Mouse (Mus musculus) hindbrain, postnatal 0 days (tissue): Measurements from ENCODE around the gene Rhod. TPM values are rescaled to one million over a fixed set of nuclear protein-coding genes. Genes with fewer than 3 reads are reported as not detected.
"Not testable (repeated sequence)": the region's sequence is repeated elsewhere in the genome, so short reads cannot be mapped to it uniquely, and the experiment has no call there.

Source experiments
- ATAC-seq: fragments of 200-750 bp; cut with Nextera tagmentation; 2 replicates; pipeline ENCODE4 v1.8.0; 2017; ENCODE audit warnings: mild to moderate bottlenecking, moderate TSS enrichment, moderate library complexity
- DNase-seq: peaks from one replicate; pipeline ENCODE4 v3.0.0-alpha.2; 2015; ENCODE audit warnings: low spot score
- H3K27ac ChIP-seq: fragments of 300-500 bp; sonication (generic); 2 replicates; pipeline ENCODE4 v1.5.1; 2014; ENCODE audit warnings: mild to moderate bottlenecking
- H3K27me3 ChIP-seq: fragments of 300-500 bp; sonication (generic); 2 replicates; pipeline ENCODE4 v1.6.1; 2014; ENCODE audit warnings: low read length, mixed read lengths; ENCODE audit not compliant: insufficient read depth
- H3K36me3 ChIP-seq: fragments of 300-500 bp; sonication (generic); 2 replicates; pipeline ENCODE4 v1.6.1; 2014; ENCODE audit warnings: low read length, mixed read lengths; ENCODE audit not compliant: insufficient read depth
- H3K4me1 ChIP-seq: fragments of 300-500 bp; sonication (generic); 2 replicates; pipeline ENCODE4 v1.6.1; 2014; ENCODE audit warnings: antibody characterized with exemption, low read length, mixed read lengths; ENCODE audit not compliant: insufficient read depth
- H3K4me2 ChIP-seq: fragments of 300-500 bp; sonication (generic); 2 replicates; pipeline ENCODE4 v1.6.1; 2014; ENCODE audit warnings: low read depth, mild to moderate bottlenecking, low read length, moderate library complexity, mixed read lengths
- H3K4me3 ChIP-seq: fragments of 300-500 bp; sonication (generic); 2 replicates; pipeline ENCODE4 v1.5.1; 2014; ENCODE audit warnings: low read length
- H3K9ac ChIP-seq: fragments of 300-500 bp; sonication (generic); replicated peaks from 2 replicates; pipeline ENCODE4 v1.6.1; 2014; ENCODE audit warnings: mild to moderate bottlenecking, low read length, moderate library complexity, mixed read lengths
- H3K9me3 ChIP-seq: fragments of 300-500 bp; sonication (generic); 2 replicates; pipeline ENCODE4 v1.6.1; 2016; ENCODE audit warnings: low read length, mixed read lengths
- CTCF ChIP-seq: IDR thresholded peaks from 2 replicates; pipeline ENCODE4 v1.5.1; 2016; ENCODE audit warnings: antibody characterized with exemption, control low read depth, low read depth
- WGBS: fragments of 180-500 bp; shearing (Covaris S2); extraction: QIAGEN DNeasy Blood & Tissue Kit; methylation state at CpG from one replicate; pipeline ENCODE4 v1.1.7; 2014; 5-methylcytosine and 5-hydroxymethylcytosine counted together
- polyA plus RNA-seq: library from polyadenylated mRNA; unstranded; fragments of >200 nt; fragmentation: Nextera tagmentation; extraction: Ambion mirVana; gene quantifications from 2 replicates; pipeline ENCODE4 v1.2.1, GENCODE M21; 2015
- total RNA-seq: library from RNA; depleted of rRNA; stranded (reverse); fragments of >200 nt; gene quantifications from 2 replicates; pipeline ENCODE4 v1.2.3, GENCODE M21; 2014; rRNA removed

Rhod gene
- total and polyA plus RNA-seq, 2 experiments from 2014 or later, result 5.7 to 7.2 TPM

DNA sequence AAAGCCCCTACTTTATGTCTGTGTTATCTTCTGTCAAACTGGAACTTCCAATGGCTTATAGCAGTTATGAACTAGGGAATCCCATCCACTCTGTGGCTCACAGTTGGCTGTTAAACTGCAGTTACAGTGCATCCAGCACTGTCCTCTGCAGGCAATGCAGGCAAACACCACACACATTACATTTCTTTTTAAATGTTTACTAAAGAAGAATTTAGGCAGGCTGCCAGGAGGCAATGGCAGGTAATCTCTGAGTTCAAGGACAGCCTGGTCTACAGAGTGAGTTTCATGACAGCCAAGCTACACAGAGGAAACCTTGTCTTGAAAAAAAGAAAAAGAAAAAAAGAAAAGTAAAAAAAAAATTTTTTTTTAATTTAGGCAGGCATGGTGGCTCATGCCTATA lies 55.9 kb downstream of the Rhod start:
- no peaks in the 10 kb centered on the region for H3K4me1 ChIP-seq
- no peak for DNase-seq
- no peak overlapping the region for H3K4me2 ChIP-seq
- no peak for ATAC-seq
- H3K27me3 ChIP-seq, result no peaks in the 10 kb centered on the region
- no peak overlapping the region for H3K4me3 ChIP-seq
- no peak for TF ChIP-seq CTCF
- H3K9me3 ChIP-seq, result no peaks in the 10 kb centered on the region
- H3K36me3 ChIP-seq, result peaks cover 3% of the 10 kb centered on the region; the same call in 1 of the 2 replicates
- no peak overlapping the region for H3K9ac ChIP-seq
- no peak overlapping the region for H3K27ac ChIP-seq

DNA sequence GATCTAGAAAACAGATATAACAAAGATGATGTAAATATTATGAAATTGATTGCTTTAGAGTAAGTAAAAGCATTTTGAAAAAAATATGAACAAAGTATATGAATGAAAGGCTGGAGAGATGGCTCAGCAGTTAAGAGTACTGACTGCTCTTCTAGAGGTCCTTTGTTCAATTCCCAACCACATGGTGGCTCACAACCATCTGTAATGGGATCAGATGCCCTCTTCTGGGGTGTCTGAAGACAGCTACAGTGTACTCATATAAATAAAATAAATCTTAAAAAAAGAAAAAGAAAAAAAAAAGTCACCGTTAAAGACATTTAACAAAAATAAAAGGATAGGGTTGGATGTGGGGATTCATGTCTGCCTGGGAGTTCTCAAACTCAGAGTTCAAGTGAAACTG lies 56.9 kb downstream of the Rhod start:
- not testable (repeated sequence) for H3K27me3 ChIP-seq, H3K9ac ChIP-seq, H3K4me2 ChIP-seq, H3K36me3 ChIP-seq, H3K4me1 ChIP-seq, H3K27ac ChIP-seq, H3K4me3 ChIP-seq, DNase-seq, ATAC-seq, H3K9me3 ChIP-seq
- 73% methylated on average over 1 of the region's 1 CpGs for WGBS
- 0 out of 2 replicates have a peak, but pooled peaks have one; percentile 6 for TF ChIP-seq CTCF

Other genes with a start within 250 kb of the Rhod start
- 2.7 and 3.8 TPM in 2 replicates for gene Tbc1d10c, start 248.1 kb downstream of the Rhod start, total RNA-seq
- 0.95 and 1.4 TPM in 2 replicates for gene Tbc1d10c, start 248.1 kb downstream of the Rhod start, polyA plus RNA-seq
- gene Ppp1ca, start 247.4 kb downstream of the Rhod start, total RNA-seq, result 502 and 597 TPM in 2 replicates
- 564 and 571 TPM in 2 replicates for gene Ppp1ca, start 247.4 kb downstream of the Rhod start, polyA plus RNA-seq
- gene Rad9a, start 237.8 kb downstream of the Rhod start, total RNA-seq, result 15.8 and 25.8 TPM in 2 replicates
- 13.7 and 14.6 TPM in 2 replicates for gene Rad9a, start 237.8 kb downstream of the Rhod start, polyA plus RNA-seq
- gene Clcf1, start 225.2 kb downstream of the Rhod start, total RNA-seq, result 0.42 and 3.8 TPM in 2 replicates
- 0.83 TPM in 2 replicates for gene Clcf1, start 225.2 kb downstream of the Rhod start, polyA plus RNA-seq
- gene AC109138.7, start 225.1 kb downstream of the Rhod start, total RNA-seq, result not detected in 2 replicates
- not detected in 2 replicates for gene AC109138.7, start 225.1 kb downstream of the Rhod start, polyA plus RNA-seq
- gene Pold4, start 207.5 kb downstream of the Rhod start, total RNA-seq, result 28.1 and 28.7 TPM in 2 replicates
- gene Pold4, start 207.5 kb downstream of the Rhod start, polyA plus RNA-seq, result 24.5 and 26.2 TPM in 2 replicates
- gene Ssh3, start 170.3 kb downstream of the Rhod start, total RNA-seq, result 64.6 and 69.6 TPM in 2 replicates
- gene Ssh3, start 170.3 kb downstream of the Rhod start, polyA plus RNA-seq, result 18.9 and 21.8 TPM in 2 replicates
- 97.2 and 121 TPM in 2 replicates for gene Ankrd13d, start 156.3 kb downstream of the Rhod start, total RNA-seq
- 70.9 and 71.5 TPM in 2 replicates for gene Ankrd13d, start 156.3 kb downstream of the Rhod start, polyA plus RNA-seq
- 138 and 142 TPM in 2 replicates for gene Grk2, start 133.2 kb downstream of the Rhod start, total RNA-seq
- gene Grk2, start 133.2 kb downstream of the Rhod start, polyA plus RNA-seq, result 25.8 and 26.2 TPM in 2 replicates
- gene Kdm2a, start 41.1 kb downstream of the Rhod start, total RNA-seq, result 67.5 and 73.7 TPM in 2 replicates
- gene Kdm2a, start 41.1 kb downstream of the Rhod start, polyA plus RNA-seq, result 18.0 and 19.8 TPM in 2 replicates
- 46.2 and 54.5 TPM in 2 replicates for gene Syt12, start 38.0 kb upstream of the Rhod start, total RNA-seq
- 9.0 and 9.9 TPM in 2 replicates for gene Syt12, start 38.0 kb upstream of the Rhod start, polyA plus RNA-seq
- not detected in 2 replicates for gene 2010003K11Rik, start 59.2 kb upstream of the Rhod start, total RNA-seq
- gene 2010003K11Rik, start 59.2 kb upstream of the Rhod start, polyA plus RNA-seq, result 0.13 TPM in 1 of 2 replicates, not detected in the other
- gene Pcx, start 71.0 kb upstream of the Rhod start, total RNA-seq, result 82.6 and 84.0 TPM in 2 replicates
- 50.5 and 53.6 TPM in 2 replicates for gene Pcx, start 71.0 kb upstream of the Rhod start, polyA plus RNA-seq
- 172 and 178 TPM in 2 replicates for gene Lrfn4, start 176.2 kb upstream of the Rhod start, total RNA-seq
- 14.1 and 15.6 TPM in 2 replicates for gene Lrfn4, start 176.2 kb upstream of the Rhod start, polyA plus RNA-seq
- 59.6 and 77.1 TPM in 2 replicates for gene Rce1, start 186.2 kb upstream of the Rhod start, total RNA-seq
- gene Rce1, start 186.2 kb upstream of the Rhod start, polyA plus RNA-seq, result 47.6 and 48.9 TPM in 2 replicates